Mouse (Mus musculus): ENCODE results near the gene Gramd1b.
"Not testable (repeated sequence)": the region's sequence is repeated elsewhere in the genome, so short reads cannot be mapped to it uniquely, and the experiment has no call there.

The Gramd1b gene

DNA sequence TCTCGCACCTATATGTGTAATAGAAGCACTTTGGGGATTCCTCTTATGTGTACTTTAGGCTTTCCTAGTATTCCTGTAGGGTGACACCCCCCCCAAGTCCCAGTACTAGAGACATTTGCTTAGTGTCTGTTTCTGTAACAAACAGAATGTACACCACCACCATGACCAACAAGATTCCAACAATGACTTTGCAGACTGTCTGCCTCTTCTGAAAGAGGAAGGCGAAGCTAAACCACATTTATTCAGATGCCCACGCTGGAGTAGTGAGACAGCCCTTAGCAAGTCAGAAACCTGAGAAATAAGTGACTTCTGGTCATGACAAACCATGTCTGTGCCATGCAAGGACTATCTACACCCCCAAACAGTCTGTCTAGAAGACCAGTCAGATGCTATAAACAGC is 11.9 kb downstream of the Gramd1b start:
- DNase-seq (ENCODE audit: low spot score in 2 of 2) = no peak

GRCm38 (mm10) chr9:40511970-40512369 is 19.2 kb downstream of the Gramd1b start:
- no peak for DNase-seq (ENCODE audit: low spot score in 2 of 2)

DNA sequence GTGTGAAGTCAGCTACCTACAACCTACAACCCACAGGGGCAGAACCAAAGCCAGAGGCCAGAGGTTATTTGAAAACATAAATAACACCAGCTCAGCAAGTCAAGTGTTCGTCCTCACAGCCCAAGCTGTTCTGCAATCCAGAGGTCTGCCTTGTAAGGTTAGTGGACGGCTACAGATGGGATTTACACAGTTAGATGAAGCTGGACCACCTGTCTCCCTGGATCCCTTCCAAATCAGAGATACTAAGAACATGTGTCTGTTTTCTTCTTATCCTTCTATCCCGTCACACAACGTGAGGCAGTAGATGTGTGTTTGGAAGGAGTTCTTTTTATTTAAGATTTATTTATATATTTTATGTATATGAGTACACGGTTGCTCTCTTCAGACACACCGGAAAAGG is 21.7 kb downstream of the Gramd1b start:
- no peak for DNase-seq (ENCODE audit: low spot score in 2 of 2)

DNA sequence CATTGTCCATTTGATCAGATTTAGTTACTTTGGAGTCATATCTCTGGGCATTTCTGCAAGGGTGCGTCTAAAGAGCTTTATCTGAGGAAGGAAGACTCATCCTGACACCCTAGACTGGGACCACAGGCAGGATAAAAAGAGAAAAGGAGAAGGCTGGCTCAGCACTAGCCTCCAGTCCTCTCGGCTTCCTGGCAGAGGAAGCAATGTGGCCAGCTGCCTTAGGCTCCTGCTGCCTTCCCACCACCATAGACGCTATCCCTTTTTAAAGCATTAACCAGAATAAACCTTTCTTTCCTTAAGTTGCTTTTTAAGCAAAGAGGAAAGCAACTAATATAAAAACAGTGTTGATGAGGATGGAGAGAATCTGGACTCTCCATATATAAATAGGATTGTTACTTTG is 24.6 kb downstream of the Gramd1b start:
- no peak for DNase-seq (ENCODE audit: low spot score in 2 of 2)

DNA sequence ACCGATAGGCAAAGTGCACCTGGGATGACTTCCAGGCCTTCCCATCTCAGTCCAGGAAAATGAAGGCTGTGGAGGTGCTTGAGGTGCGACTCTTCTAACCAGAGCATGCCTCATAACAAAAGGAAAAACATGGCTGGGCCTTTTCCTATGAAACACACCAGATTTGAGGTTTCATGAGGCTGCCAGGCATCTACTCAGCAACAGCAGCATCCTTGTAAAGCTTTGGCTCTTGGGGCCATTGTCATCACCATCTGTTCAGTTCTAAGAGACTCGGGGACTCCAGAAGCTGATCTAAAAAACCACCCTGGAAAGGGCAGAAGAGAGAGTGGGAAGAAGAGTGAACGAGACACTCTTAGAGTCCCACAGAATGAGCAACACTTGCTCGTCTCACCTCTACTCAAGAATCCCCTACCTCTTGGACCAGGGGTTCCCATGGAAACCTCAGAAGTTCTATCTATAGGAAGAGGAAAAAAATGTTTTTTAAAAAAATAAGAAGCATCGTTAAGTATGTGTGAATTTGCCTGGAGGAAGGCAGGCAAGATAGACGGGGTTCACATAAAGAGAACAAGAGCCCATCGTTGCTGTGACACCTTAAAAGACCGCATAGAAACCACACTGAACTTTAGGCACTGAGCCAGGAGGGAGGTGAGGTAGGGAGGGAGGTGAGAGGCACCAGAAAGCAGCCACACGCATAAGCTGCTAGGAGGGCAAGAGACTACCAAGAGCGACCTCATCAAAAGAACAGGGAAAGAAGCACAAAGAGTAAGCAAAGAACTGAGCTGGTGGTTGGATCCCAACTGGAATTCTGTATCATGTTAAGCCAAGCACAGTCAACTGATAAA is 25.5 kb downstream of the Gramd1b start:
- DNase-seq (ENCODE audit: low spot score in 2 of 2) = peak in 1 of 2 experiments; percentile 44

GRCm38 (mm10) chr9:40504886-40505285 is 26.3 kb downstream of the Gramd1b start:
- no peak for DNase-seq (ENCODE audit: low spot score in 2 of 2)

DNA sequence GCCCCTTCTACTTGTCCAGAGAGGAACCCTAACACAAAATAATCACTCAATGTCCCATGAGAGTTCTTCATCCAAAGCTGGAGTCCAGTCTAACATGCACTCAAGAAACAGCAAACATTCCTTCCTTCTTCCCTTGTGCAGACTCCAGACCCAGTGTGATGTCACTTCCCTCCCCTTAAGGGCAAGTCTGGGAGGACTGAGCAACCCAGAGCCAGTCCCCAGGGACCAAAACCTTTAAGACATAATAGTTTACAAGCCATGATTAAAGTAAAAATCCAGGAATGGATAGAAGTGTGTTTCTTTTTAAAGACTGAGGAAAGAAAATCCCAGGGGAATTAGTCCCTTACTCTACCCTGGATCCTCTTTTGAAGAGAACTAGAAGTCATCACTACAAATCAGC is 30.5 kb downstream of the Gramd1b start:
- no peak for DNase-seq (ENCODE audit: low spot score in 2 of 2)

DNA sequence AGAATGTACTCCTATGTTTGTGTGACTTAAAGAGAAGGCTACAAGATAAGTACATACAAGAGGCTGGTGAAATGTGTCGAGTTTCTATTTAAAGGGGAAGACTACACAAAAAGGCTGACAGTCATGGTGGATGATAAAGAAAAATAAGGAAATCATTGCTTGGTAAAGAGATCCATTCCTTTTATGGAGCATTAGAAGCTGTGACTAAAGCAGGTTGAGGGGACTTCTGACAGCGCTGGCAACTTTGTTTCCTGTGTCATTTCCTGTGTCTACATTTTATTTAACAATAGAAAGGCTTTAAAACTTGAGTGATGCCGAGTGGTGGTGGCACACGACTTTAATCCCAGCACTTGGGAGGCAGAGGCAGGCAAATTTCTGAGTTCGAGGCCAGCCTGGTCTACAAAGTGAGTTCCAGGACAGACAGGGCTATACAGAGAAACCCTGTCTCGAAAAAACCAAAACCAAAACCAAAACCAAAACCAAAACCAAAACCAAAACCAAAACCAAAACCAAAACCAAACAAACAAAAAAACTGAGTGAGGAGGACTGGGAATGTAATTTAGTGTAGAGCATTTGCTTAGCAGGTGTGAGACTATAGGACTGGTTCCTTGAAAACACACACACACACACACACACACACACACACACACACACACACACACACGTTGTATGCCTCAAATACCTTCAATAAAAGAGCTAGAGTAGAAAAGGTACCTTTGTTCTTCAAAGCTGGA is 48.7 kb downstream of the Gramd1b start:
- DNase-seq (ENCODE audit: low spot score in 2 of 2) = not testable (repeated sequence)

- DNase-seq (ENCODE audit: low spot score in 2 of 2) = no peak
These were observed 49.9 kb downstream of the Gramd1b start for GRCm38 (mm10) chr9:40481271-40481670.

DNA sequence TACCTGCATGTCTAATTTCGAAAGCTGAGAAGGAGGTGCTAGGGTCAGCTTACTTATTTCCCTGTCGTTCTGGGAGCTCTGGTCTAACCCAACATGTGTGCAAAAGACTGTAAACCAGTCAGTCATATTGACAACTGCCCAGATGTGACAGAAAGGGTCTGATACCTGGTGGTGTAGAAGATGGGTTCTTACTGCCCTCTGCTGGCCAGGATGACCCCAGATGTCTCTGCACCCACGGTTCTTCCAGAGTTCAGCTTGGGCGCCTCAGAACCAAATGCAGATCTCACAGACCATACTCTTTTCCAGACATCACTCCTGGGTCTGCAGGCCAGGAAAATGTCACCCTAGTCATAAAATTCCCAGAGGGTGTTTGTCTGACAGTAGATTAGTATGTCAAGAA is 51.9 kb downstream of the Gramd1b start:
- DNase-seq (ENCODE audit: low spot score in 2 of 2) = peak in 1 of 2 experiments; percentile 25

GRCm38 (mm10) chr9:40478146-40478900 is 52.9 kb downstream of the Gramd1b start:
- no peak for DNase-seq (ENCODE audit: low spot score in 2 of 2)

DNA sequence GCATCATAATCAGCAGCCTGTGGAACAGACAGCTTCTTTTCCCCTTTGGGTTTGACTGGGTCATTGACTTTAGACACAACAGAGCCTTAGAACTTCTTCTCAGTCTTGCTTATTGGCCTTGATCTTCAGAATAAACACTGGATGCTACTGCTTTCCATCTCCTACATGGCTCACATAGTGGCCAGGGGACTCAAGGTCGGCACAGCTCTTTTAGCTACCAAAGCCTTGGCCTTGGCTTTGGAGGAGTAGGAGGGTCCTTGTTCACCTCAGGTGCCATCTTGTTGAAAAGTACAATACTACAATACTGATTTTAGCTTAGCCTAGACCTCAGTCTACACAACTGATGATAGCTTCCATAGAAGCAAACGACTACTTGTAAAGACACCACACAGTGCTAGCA is 53.6 kb downstream of the Gramd1b start:
- no peak for DNase-seq (ENCODE audit: low spot score in 2 of 2)

DNA sequence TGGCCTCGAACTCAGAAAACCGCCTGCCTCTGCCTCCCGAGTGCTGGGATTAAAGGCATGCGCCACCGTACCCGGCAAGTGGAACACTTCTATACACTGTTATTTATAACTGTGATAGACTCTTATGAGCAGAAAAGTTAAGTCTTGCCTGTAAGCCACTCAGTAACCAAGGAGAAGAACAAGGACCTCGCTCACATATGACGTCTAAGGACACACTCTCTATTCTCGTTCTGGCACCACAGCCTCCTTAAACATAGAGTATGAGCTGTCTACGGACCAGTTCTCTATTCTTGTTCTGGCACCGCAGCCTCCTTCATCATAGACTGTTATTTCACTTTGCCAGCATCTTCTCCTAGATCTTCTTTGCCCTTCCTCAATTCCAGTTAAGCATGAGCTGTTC is 55.1 kb downstream of the Gramd1b start:
- DNase-seq (ENCODE audit: low spot score in 2 of 2) = no peak

DNA sequence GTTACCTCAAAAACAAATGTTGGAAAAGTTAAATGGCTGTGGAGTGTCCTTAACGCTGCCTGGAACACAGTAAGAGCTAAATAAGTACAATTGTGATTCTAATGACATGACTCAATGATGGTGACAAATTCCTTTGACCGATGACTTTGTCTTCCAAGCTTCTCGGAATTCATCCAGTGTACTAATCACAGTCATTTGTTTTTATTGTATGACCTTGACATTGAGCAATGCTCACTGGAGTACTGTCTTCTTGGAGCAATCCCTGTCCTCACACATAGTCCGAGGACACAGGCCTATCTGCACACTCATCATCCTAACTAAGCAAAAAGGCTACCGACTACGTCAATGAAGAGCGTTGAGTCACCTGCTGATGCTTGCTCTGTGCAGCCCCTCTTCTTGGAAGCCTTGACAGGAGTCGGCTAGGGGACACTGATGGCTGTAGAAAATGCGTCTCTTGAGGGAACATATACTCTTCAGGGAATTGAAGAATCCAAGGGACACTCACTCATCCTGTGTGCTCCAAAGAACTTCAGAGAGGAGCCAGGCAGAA is 58.1 kb downstream of the Gramd1b start:
- no peak for DNase-seq (ENCODE audit: low spot score in 2 of 2)

GRCm38 (mm10) chr9:40469403-40470137 is 61.6 kb downstream of the Gramd1b start:
- no peak for DNase-seq (ENCODE audit: low spot score in 2 of 2)

- no peak for DNase-seq (ENCODE audit: low spot score in 2 of 2)
These were observed 64.4 kb downstream of the Gramd1b start for GRCm38 (mm10) chr9:40466782-40467181.

DNA sequence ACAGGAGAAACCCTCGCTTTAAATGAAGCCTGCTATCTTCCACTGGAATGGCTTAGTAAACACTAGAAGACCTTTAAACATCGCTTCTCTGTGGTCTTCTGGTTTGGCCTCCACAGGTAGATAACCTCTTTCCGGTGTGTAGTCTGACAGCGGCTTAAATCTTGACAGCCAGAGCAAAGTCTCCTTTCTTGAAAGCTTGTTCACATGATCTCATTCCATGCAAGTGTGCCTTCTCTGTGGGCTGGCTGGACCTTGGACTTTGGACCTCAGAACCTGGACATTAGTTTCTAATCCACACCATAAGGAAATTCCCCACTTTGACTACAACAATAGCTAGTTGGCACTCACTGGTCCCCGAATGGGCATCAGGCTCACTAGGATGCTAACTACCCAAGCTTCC is 65.6 kb downstream of the Gramd1b start:
- DNase-seq (ENCODE audit: low spot score in 2 of 2) = no peak

DNA sequence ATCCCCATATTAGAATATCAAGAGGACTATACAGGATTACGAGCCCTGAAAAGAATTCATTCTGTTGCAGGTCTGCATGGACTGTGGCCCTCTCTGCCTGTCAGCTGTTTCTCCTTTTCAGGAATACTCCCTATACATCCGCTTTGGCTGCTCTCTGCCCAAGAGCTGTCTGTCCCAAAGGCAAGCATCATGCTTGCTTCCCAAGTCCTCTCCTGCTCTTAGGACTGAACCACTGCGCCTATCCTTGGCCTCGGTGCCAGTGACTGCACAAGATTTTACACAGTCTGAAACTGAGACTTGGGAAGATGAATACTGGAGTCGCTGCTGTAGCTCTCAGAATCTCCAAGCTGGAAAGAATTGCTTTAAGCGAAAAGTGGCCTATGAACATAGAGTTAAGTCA is 68.8 kb downstream of the Gramd1b start:
- no peak for DNase-seq (ENCODE audit: low spot score in 2 of 2)

DNA sequence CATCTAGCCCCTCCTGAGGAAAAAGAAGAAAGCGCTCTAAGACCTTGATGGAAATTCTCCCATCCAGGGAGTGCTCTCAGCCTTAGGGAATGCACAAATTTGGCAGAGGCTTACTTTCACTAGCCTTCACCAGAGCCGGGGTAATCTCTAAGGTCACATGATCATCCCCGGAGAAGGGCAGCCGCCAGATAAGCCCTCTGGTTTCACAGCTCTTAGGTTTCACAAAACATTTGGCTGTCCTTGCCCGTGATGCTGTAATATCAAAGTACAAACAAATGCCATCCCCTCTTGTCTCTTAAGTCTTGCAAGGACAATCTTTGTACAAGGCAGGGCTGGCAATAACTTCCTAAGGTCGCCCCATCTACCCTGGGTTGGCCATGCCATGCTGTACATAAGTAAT is 70.4 kb downstream of the Gramd1b start:
- no peak for DNase-seq (ENCODE audit: low spot score in 2 of 2)

GRCm38 (mm10) chr9:40459304-40460280 is 71.6 kb downstream of the Gramd1b start:
- DNase-seq (ENCODE audit: low spot score in 2 of 2) = no peak

Measured in frontal cortex, postnatal 10 days (tissue).